Mouse (Mus musculus): Measurements from ENCODE around the gene Rfc2.

- TF ChIP-seq GATA1 (IDR thresholded peaks at IDR 0.05; ENCODE audit: borderline replicate concordance, low read length) (no peak), FLI1 (IDR thresholded peaks at IDR 0.05; ENCODE audit: low read length) (no peak)
Measured at GRCm38 (mm10) chr5:134614296-134614695, 33.1 kb downstream of the Rfc2 start.

Measured in megakaryocyte, embryonic 14.5 days (primary cell).